Mouse (Mus musculus) heart, postnatal 4 days (tissue): ENCODE data around the gene Lrfn5. TPM values are rescaled to one million over a fixed set of nuclear protein-coding genes. Genes with fewer than 3 reads are reported as not detected.

Source experiments
- DNase-seq: peaks from one replicate; pipeline ENCODE4 v3.0.0; 2021
- total RNA-seq, 2 experiments: library from RNA; stranded (reverse); gene quantifications; 2 replicates each; pipeline ENCODE4 v1.2.3; 2021

Gene Lrfn5
- total RNA-seq = under 1 TPM; 0.18 to 0.19 TPM

GRCm38 (mm10) chr12:61522829-61523370, at the start of gene Lrfn5:
Gene Lrfn5, plus strand, starts transcription at chr12:61523150.
- DNase-seq = peak; percentile 45

- DNase-seq = no peak
Observed at GRCm38 (mm10) chr12:61521501-61522147, 1.3 kb upstream of the Lrfn5 start.

- no peak for DNase-seq
Observed at GRCm38 (mm10) chr12:61522148-61522828, 662 bp upstream of the Lrfn5 start.

- DNase-seq = no peak
Observed at GRCm38 (mm10) chr12:61523631-61524182, 757 bp downstream of the Lrfn5 start.

- DNase-seq = no peak
Observed at GRCm38 (mm10) chr12:61524183-61524651, 1.3 kb downstream of the Lrfn5 start.

- DNase-seq = peak; percentile 9
Observed at GRCm38 (mm10) chr12:61526199-61526598, 3.2 kb downstream of the Lrfn5 start.

GRCm38 (mm10) chr12:61579949-61580348, 57.0 kb downstream of the Lrfn5 start:
- no peak for DNase-seq

- DNase-seq = no peak
Observed at GRCm38 (mm10) chr12:61600305-61600704, 77.4 kb downstream of the Lrfn5 start.

- no peak for DNase-seq
Observed at GRCm38 (mm10) chr12:61607871-61608270, 84.9 kb downstream of the Lrfn5 start.

- no peak for DNase-seq
Observed at GRCm38 (mm10) chr12:61610081-61610480, 87.1 kb downstream of the Lrfn5 start.

- no peak for DNase-seq
Observed at GRCm38 (mm10) chr12:61624532-61624931, 101.6 kb downstream of the Lrfn5 start.

- no peak for DNase-seq
Observed at GRCm38 (mm10) chr12:61654380-61654779, 131.4 kb downstream of the Lrfn5 start.

GRCm38 (mm10) chr12:61723158-61723557, 200.2 kb downstream of the Lrfn5 start:
- peak; percentile 10 for DNase-seq

GRCm38 (mm10) chr12:61807073-61807605, 284.2 kb downstream of the Lrfn5 start:
- no peak for DNase-seq

GRCm38 (mm10) chr12:61823601-61824000, 300.7 kb downstream of the Lrfn5 start:
- no peak for DNase-seq

GRCm38 (mm10) chr12:61826311-61826710, 303.4 kb downstream of the Lrfn5 start:
- DNase-seq = no peak

- no peak for DNase-seq
Observed at GRCm38 (mm10) chr12:61842599-61843291, 319.8 kb downstream of the Lrfn5 start.

- no peak for DNase-seq
Observed at GRCm38 (mm10) chr12:61854183-61854582, 331.2 kb downstream of the Lrfn5 start.
